Mouse (Mus musculus): ENCODE measurements around the gene Pla2g10. TPM values are rescaled to one million over a fixed set of nuclear protein-coding genes. Genes with fewer than 3 reads are reported as not detected.
"Not testable (repeated sequence)": the region's sequence is repeated elsewhere in the genome, so short reads cannot be mapped to it uniquely, and the experiment has no call there.

Pla2g10 gene
- polyA plus RNA-seq, 1 experiment: not detected

- no peak for DNase-seq (ENCODE audit: extremely low spot score in 1 of 2, low spot score in 1 of 2)
Measured at GRCm38 (mm10) chr16:13732786-13733185, 2.0 kb upstream of the Pla2g10 start.

GRCm38 (mm10) chr16:13729428-13729827 lies 1.4 kb downstream of the Pla2g10 start:
- no peak for DNase-seq (ENCODE audit: extremely low spot score in 1 of 2, low spot score in 1 of 2)

GRCm38 (mm10) chr16:13727811-13728335 lies 2.9 kb downstream of the Pla2g10 start:
- DNase-seq (ENCODE audit: extremely low spot score in 1 of 2, low spot score in 1 of 2): no peak

GRCm38 (mm10) chr16:13722937-13723336 lies 7.8 kb downstream of the Pla2g10 start:
- DNase-seq (ENCODE audit: extremely low spot score in 1 of 2, low spot score in 1 of 2): no peak

- no peak for DNase-seq (ENCODE audit: extremely low spot score in 1 of 2, low spot score in 1 of 2)
Measured at GRCm38 (mm10) chr16:13716821-13717553, 13.8 kb downstream of the Pla2g10 start.

- no peak for DNase-seq (ENCODE audit: extremely low spot score in 1 of 2, low spot score in 1 of 2)
Measured at GRCm38 (mm10) chr16:13714910-13715309, 15.9 kb downstream of the Pla2g10 start.

- no peak for DNase-seq (ENCODE audit: extremely low spot score in 1 of 2, low spot score in 1 of 2)
Measured at GRCm38 (mm10) chr16:13704676-13705075, 26.1 kb downstream of the Pla2g10 start.

GRCm38 (mm10) chr16:13702184-13702583 lies 28.6 kb downstream of the Pla2g10 start:
- DNase-seq (ENCODE audit: extremely low spot score in 1 of 2, low spot score in 1 of 2): no peak

GRCm38 (mm10) chr16:13698998-13699397 lies 31.8 kb downstream of the Pla2g10 start:
- DNase-seq (ENCODE audit: extremely low spot score in 1 of 2, low spot score in 1 of 2): no peak

- no peak for DNase-seq (ENCODE audit: extremely low spot score in 1 of 2, low spot score in 1 of 2)
Measured at GRCm38 (mm10) chr16:13678601-13679319, 52.0 kb downstream of the Pla2g10 start.

- DNase-seq (ENCODE audit: extremely low spot score in 1 of 2, low spot score in 1 of 2): no peak
Measured at GRCm38 (mm10) chr16:13674511-13674910, 56.3 kb downstream of the Pla2g10 start.

- no peak for DNase-seq (ENCODE audit: extremely low spot score in 1 of 2, low spot score in 1 of 2)
Measured at GRCm38 (mm10) chr16:13673114-13673513, 57.7 kb downstream of the Pla2g10 start.

- peak in 1 of 2 experiments; percentile 39 for DNase-seq (ENCODE audit: extremely low spot score in 1 of 2, low spot score in 1 of 2)
Measured at GRCm38 (mm10) chr16:13672386-13672898, 58.3 kb downstream of the Pla2g10 start.

GRCm38 (mm10) chr16:13671685-13672385 lies 58.9 kb downstream of the Pla2g10 start, which contains the start of the genes Bfar and 3110001I22Rik:
Gene Bfar, plus strand, starts transcription at chr16:13671858.
Gene 3110001I22Rik, plus strand, starts transcription at chr16:13671929.
- peak; percentile 82 to 90 for DNase-seq (ENCODE audit: extremely low spot score in 1 of 2, low spot score in 1 of 2)

GRCm38 (mm10) chr16:13670896-13671295 lies 59.9 kb downstream of the Pla2g10 start:
- DNase-seq (ENCODE audit: extremely low spot score in 1 of 2, low spot score in 1 of 2): not testable (repeated sequence)

- no peak for DNase-seq (ENCODE audit: extremely low spot score in 1 of 2, low spot score in 1 of 2)
Measured at GRCm38 (mm10) chr16:13669282-13669681, 61.5 kb downstream of the Pla2g10 start.

- no peak for DNase-seq (ENCODE audit: extremely low spot score in 1 of 2, low spot score in 1 of 2)
Measured at GRCm38 (mm10) chr16:13668402-13669108, 62.2 kb downstream of the Pla2g10 start.

- DNase-seq (ENCODE audit: extremely low spot score in 1 of 2, low spot score in 1 of 2): peak; percentile 89 to 97
Measured at GRCm38 (mm10) chr16:13667878-13668343, 62.9 kb downstream of the Pla2g10 start, which contains the start of gene Parn. Gene Parn, minus strand, starts transcription at chr16:13668170.

Data from frontal cortex, adult 2 months (tissue).